Mouse (Mus musculus) urinary bladder, postnatal 36 days (tissue): ENCODE measurements around the gene Emc10.

Experiments
- DNase-seq, 2 experiments: peaks; one replicate each; pipeline ENCODE4 v3.0.0; 2022; ENCODE audit warnings: low spot score in 2 of 2, mixed read lengths in 1 of 2

The Emc10 gene

GRCm38 (mm10) chr7:44495992-44496770 lies at the start of gene Emc10, which contains the start of gene Fam71e1:
TSS of gene Emc10 (minus strand) at chr7:44496529.
TSS of gene Fam71e1 (plus strand) at chr7:44496581.
- peak; percentile 95 to 97 for DNase-seq

- no peak for DNase-seq
These were observed 46.7 kb upstream of the Emc10 start for GRCm38 (mm10) chr7:44543071-44543470.

- DNase-seq = no peak
These were observed 46.2 kb upstream of the Emc10 start for GRCm38 (mm10) chr7:44542555-44542954.

- no peak for DNase-seq
These were observed 42.7 kb upstream of the Emc10 start for GRCm38 (mm10) chr7:44538756-44539624.

- DNase-seq = no peak
These were observed 41.2 kb upstream of the Emc10 start for GRCm38 (mm10) chr7:44537496-44537895.

GRCm38 (mm10) chr7:44537009-44537408 lies 40.7 kb upstream of the Emc10 start:
- no peak for DNase-seq

- DNase-seq = no peak
These were observed 40.2 kb upstream of the Emc10 start for GRCm38 (mm10) chr7:44536590-44536968.

GRCm38 (mm10) chr7:44535657-44536589 lies 39.6 kb upstream of the Emc10 start:
- DNase-seq = no peak

GRCm38 (mm10) chr7:44534656-44535441 lies 38.5 kb upstream of the Emc10 start:
- no peak for DNase-seq

GRCm38 (mm10) chr7:44534242-44534641 lies 37.9 kb upstream of the Emc10 start:
- DNase-seq = no peak

GRCm38 (mm10) chr7:44533746-44534045 lies 37.4 kb upstream of the Emc10 start:
- no peak for DNase-seq

GRCm38 (mm10) chr7:44532918-44533745 lies 36.8 kb upstream of the Emc10 start:
- DNase-seq = no peak

GRCm38 (mm10) chr7:44531946-44532732 lies 35.8 kb upstream of the Emc10 start, which contains the start of gene Spib:
TSS of gene Spib (minus strand) at chr7:44532071.
- DNase-seq = no peak

GRCm38 (mm10) chr7:44531207-44531606 lies 34.9 kb upstream of the Emc10 start:
- no peak for DNase-seq

- DNase-seq = no peak
These were observed 34.2 kb upstream of the Emc10 start for GRCm38 (mm10) chr7:44530507-44530906.

- no peak for DNase-seq
These were observed 33.2 kb upstream of the Emc10 start for GRCm38 (mm10) chr7:44529518-44529917.

GRCm38 (mm10) chr7:44527483-44528398 lies 31.4 kb upstream of the Emc10 start:
- DNase-seq = peak; percentile 34 to 73
